Comparison of ENCODE assay signal across 28 mouse cellular contexts in the genomic region with DNA sequence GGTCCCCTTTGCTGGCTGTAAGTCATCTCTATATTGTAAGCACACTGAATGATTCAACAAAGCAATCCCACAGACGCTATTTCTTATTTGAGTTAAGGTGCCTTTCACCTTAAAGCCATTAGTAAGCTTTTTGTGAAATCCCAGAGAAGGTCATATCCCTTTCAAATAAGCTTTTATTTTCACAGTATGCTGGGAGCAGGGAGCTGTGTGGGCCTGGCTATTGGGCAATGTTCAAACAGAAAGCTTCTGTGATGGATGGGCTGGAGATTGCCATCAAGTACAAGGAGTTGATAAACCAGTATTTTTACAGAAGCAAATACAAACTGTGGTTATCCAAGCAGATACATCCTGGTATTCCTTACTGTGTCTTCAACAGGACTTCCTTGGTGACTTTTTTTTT.
DNase-seq lines count a peak whose midpoint lies in the region; ATAC-seq lines count a peak whose summit lies in the region.
"Had no signal": no experiment of that assay in that cellular context is flagged by ENCODE, and none has a peak within 500 bp of the region (broad histone marks: within the 10 kb centered on the region; RNA-seq: fewer than 3 reads in every experiment).

No protein-coding gene starts in this region.

- no peak overlapping the region for H3K4me2 ChIP-seq in embryonic facial prominence, embryonic 14.5 days (ENCODE audit: low read depth, low read length)
- H3K4me2 ChIP-seq: embryonic facial prominence, embryonic 13.5 days; heart, embryonic 12.5 days; heart, embryonic 15.5 days; hindbrain, embryonic 13.5 days had no signal

- ATAC-seq in embryonic facial prominence, embryonic 14.5 days (ENCODE audit: low read depth): no peak
- ATAC-seq: forebrain, embryonic 14.5 days; forebrain, postnatal 0 days; hindbrain, embryonic 16.5 days; inflammation-experienced regulatory T-cells, adult 6 months; intestine, embryonic 16.5 days had no signal

- no peaks in the 10 kb centered on the region for H3K27me3 ChIP-seq in embryonic facial prominence, embryonic 14.5 days (replicated peaks; ENCODE audit: control insufficient read depth, insufficient read depth, low read length)
- no peaks in the 10 kb centered on the region for H3K27me3 ChIP-seq in embryonic facial prominence, embryonic 10.5 days (replicated peaks; ENCODE audit: low read depth, poor library complexity, severe bottlenecking)
- H3K27me3 ChIP-seq: embryonic facial prominence, embryonic 13.5 days; heart, embryonic 12.5 days; heart, embryonic 15.5 days; hindbrain, embryonic 13.5 days had no signal

- no peak overlapping the region for H3K9ac ChIP-seq in embryonic facial prominence, embryonic 14.5 days (ENCODE audit: low read depth, low read length)
- H3K9ac ChIP-seq: embryonic facial prominence, embryonic 13.5 days; forebrain, postnatal 0 days; heart, embryonic 12.5 days; heart, embryonic 15.5 days; hindbrain, embryonic 13.5 days had no signal

- no peaks in the 10 kb centered on the region for H3K36me3 ChIP-seq in embryonic facial prominence, embryonic 14.5 days (ENCODE audit: control insufficient read depth, insufficient read depth, low read length)
- H3K36me3 ChIP-seq in embryonic facial prominence, embryonic 10.5 days (replicated peaks): no peaks in the 10 kb centered on the region
- H3K36me3 ChIP-seq: embryonic facial prominence, embryonic 13.5 days; G1E; heart, embryonic 12.5 days; heart, embryonic 15.5 days; hindbrain, embryonic 10.5 days; hindbrain, embryonic 13.5 days had no signal

- H3K9me3 ChIP-seq in embryonic facial prominence, embryonic 14.5 days (ENCODE audit: control insufficient read depth, low read length): no peaks in the 10 kb centered on the region
- H3K9me3 ChIP-seq in embryonic facial prominence, embryonic 10.5 days: no peaks in the 10 kb centered on the region
- H3K9me3 ChIP-seq: embryonic facial prominence, embryonic 13.5 days; G1E; heart, embryonic 12.5 days; heart, embryonic 15.5 days; hindbrain, embryonic 10.5 days; hindbrain, embryonic 13.5 days had no signal

- no peak overlapping the region for H3K27ac ChIP-seq in embryonic facial prominence, embryonic 14.5 days (replicated peaks; ENCODE audit: low read depth, low read length)
- H3K27ac ChIP-seq in embryonic facial prominence, embryonic 10.5 days (replicated peaks): no peak overlapping the region
- H3K27ac ChIP-seq: embryonic facial prominence, embryonic 13.5 days; heart, embryonic 15.5 days; hindbrain, embryonic 10.5 days; hindbrain, embryonic 13.5 days had no signal

- no peak overlapping the region for H3K4me3 ChIP-seq in embryonic facial prominence, embryonic 14.5 days (ENCODE audit: low read depth, low read length)
- no peak overlapping the region for H3K4me3 ChIP-seq in embryonic facial prominence, embryonic 10.5 days
- H3K4me3 ChIP-seq: embryonic facial prominence, embryonic 13.5 days; heart, embryonic 12.5 days; heart, embryonic 15.5 days; hindbrain, embryonic 10.5 days; hindbrain, embryonic 13.5 days had no signal

- H3K4me1 ChIP-seq in embryonic facial prominence, embryonic 14.5 days (ENCODE audit: control insufficient read depth, insufficient read depth, low read length): 0 out of 2 replicates have a peak, but pooled peaks cover 4% of the 10 kb centered on the region
- peaks cover 16% of the 10 kb centered on the region for H3K4me1 ChIP-seq in embryonic facial prominence, embryonic 10.5 days
- H3K4me1 ChIP-seq: embryonic facial prominence, embryonic 13.5 days; heart, embryonic 12.5 days; heart, embryonic 15.5 days; hindbrain, embryonic 10.5 days; hindbrain, embryonic 13.5 days had no signal

- 66% methylated on average over 1 of the region's 1 CpGs for WGBS in embryonic facial prominence, embryonic 14.5 days
- WGBS in embryonic facial prominence, embryonic 10.5 days: 83% methylated on average over 1 of the region's 1 CpGs

- intact Hi-C loops in gastrocnemius, postnatal 36 days (cut with DNase I): no loop called here

- peak; percentile 14 for DNase-seq in adrenal gland, adult 2 months
- DNase-seq in adrenal gland, adult 8-10 months: no peak
- peak; percentile 24 for DNase-seq in embryonic facial prominence, embryonic 14.5 days (ENCODE audit: low spot score)
- no peak for DNase-seq in embryonic facial prominence, embryonic 10.5 days (ENCODE audit: low spot score)
- DNase-seq in urinary bladder, postnatal 36 days (ENCODE audit: low spot score in 2 of 2): peak; percentile 20 to 30
- DNase-seq in urinary bladder, adult 2 months (ENCODE audit: low spot score): no peak
- DNase-seq in induced T-regulatory cell, adult 2 months (ENCODE audit: low read depth): peak; percentile 26
- no peak for DNase-seq in gastrocnemius, postnatal 36 days
- DNase-seq: cerebellum, adult 11 months; cerebellum, adult 2 months; cerebellum, adult 9-11 months; cerebellum, postnatal 25 days; forebrain, postnatal 0 days; gastrocnemius, postnatal 10 days; heart, adult 18-20 months; heart, postnatal 10 days; heart, postnatal 36 days; kidney, adult 18-20 months had no signal

Comparison
In these comparisons a context has a peak if more than half of its experiments do, and no peak if none do; other contexts are left out.
1. DNase-seq: peak in adrenal gland, adult 2 months (single experiment), embryonic facial prominence, embryonic 14.5 days (single experiment), urinary bladder, postnatal 36 days (2 of 2) and induced T-regulatory cell, adult 2 months (single experiment); none in adrenal gland, adult 8-10 months (single experiment), embryonic facial prominence, embryonic 10.5 days (single experiment), urinary bladder, adult 2 months (single experiment) and gastrocnemius, postnatal 36 days (0 of 2).